Mouse (Mus musculus): ENCODE data around the gene Wrap53.
"Not testable (repeated sequence)": the region's sequence is repeated elsewhere in the genome, so short reads cannot be mapped to it uniquely, and the experiment has no call there.

GRCm38 (mm10) chr11:69530755-69531154 is 49.3 kb downstream of the Wrap53 start:
- not testable (repeated sequence) for TF ChIP-seq CTCF (IDR thresholded peaks at IDR 0.05; ENCODE audit: borderline replicate concordance, insufficient read depth, low read depth, low read length); POLR2A (IDR thresholded peaks at IDR 0.05; ENCODE audit: borderline replicate concordance, insufficient read depth, low read length)
